Mouse (Mus musculus) heart, embryonic 13.5 days (tissue): ENCODE measurements around the gene Raly. TPM values are rescaled to one million over a fixed set of nuclear protein-coding genes. Genes with fewer than 3 reads are reported as not detected.

Experiments used
- ATAC-seq: fragments of 200-750 bp; cut with Nextera tagmentation; 2 replicates; pipeline ENCODE4 v1.8.0; 2017; ENCODE audit warnings: moderate TSS enrichment; ENCODE audit not compliant: insufficient number of reproducible peaks, low FRiP score, low TSS enrichment; ENCODE audit errors: extremely low read depth
- H3K27ac ChIP-seq: fragments of 300-500 bp; sonication (generic); replicated peaks from 2 replicates; pipeline ENCODE4 v1.5.1; 2015; ENCODE audit warnings: moderate library complexity, mild to moderate bottlenecking, inconsistent platforms
- H3K27me3 ChIP-seq: fragments of 300-500 bp; sonication (generic); replicated peaks from 2 replicates; pipeline ENCODE4 v1.6.1; 2015; ENCODE audit warnings: mild to moderate bottlenecking, inconsistent platforms
- H3K36me3 ChIP-seq: fragments of 300-500 bp; sonication (generic); 2 replicates; pipeline ENCODE4 v1.6.1; 2015; ENCODE audit warnings: mild to moderate bottlenecking, inconsistent platforms
- H3K4me1 ChIP-seq: fragments of 300-500 bp; sonication (generic); 2 replicates; pipeline ENCODE4 v1.6.1; 2015; ENCODE audit warnings: inconsistent platforms
- H3K4me2 ChIP-seq: fragments of 300-500 bp; sonication (generic); 2 replicates; pipeline ENCODE4 v1.6.1; 2015; ENCODE audit warnings: inconsistent platforms, mild to moderate bottlenecking, moderate library complexity
- H3K4me3 ChIP-seq: fragments of 300-500 bp; sonication (generic); 2 replicates; pipeline ENCODE4 v1.5.1; 2015; ENCODE audit warnings: moderate library complexity, mild to moderate bottlenecking, inconsistent platforms
- H3K9ac ChIP-seq: fragments of 300-500 bp; sonication (generic); 2 replicates; pipeline ENCODE4 v1.6.1; 2015; ENCODE audit warnings: inconsistent platforms, mild to moderate bottlenecking, moderate library complexity
- H3K9me3 ChIP-seq: fragments of 300-500 bp; sonication (generic); 2 replicates; pipeline ENCODE4 v1.6.1; 2016; ENCODE audit warnings: inconsistent platforms
- WGBS: fragments of 180-500 bp; shearing (Covaris S2); methylation state at CpG from one replicate; pipeline ENCODE4 v1.1.7; 2015; ENCODE audit warnings: mixed read lengths; 5-methylcytosine and 5-hydroxymethylcytosine counted together
- polyA plus RNA-seq: library from polyadenylated mRNA; unstranded; fragments of >200 nt; fragmentation: Nextera tagmentation; extraction: Ambion mirVana; gene quantifications from 2 replicates; pipeline ENCODE4 v1.2.1, GENCODE M21; 2015

Gene Raly
- polyA plus RNA-seq, 1 experiment from 2014 or later, result 32.4 TPM

- ATAC-seq, result no peak
- H3K4me2 ChIP-seq, result no peak overlapping the region
- H3K9ac ChIP-seq, result no peak overlapping the region
- H3K4me1 ChIP-seq, result peaks cover 69% of the 10 kb centered on the region
- no peaks in the 10 kb centered on the region for H3K27me3 ChIP-seq
- H3K36me3 ChIP-seq, result no peaks in the 10 kb centered on the region
- no peak overlapping the region for H3K27ac ChIP-seq
- 94% methylated on average over 2 of the region's 2 CpGs for WGBS
- no peaks in the 10 kb centered on the region for H3K9me3 ChIP-seq
- H3K4me3 ChIP-seq, result no peak overlapping the region
These were observed 22.5 kb downstream of the Raly start for GRCm38 (mm10) chr2:154813426-154813825.

GRCm38 (mm10) chr2:154817089-154817488 is 26.2 kb downstream of the Raly start:
- Histone ChIP-seq H3K27me3 (no peaks in the 10 kb centered on the region), H3K9ac (no peak overlapping the region), H3K4me3 (no peak overlapping the region), H3K4me1 (peaks cover 69% of the 10 kb centered on the region), H3K36me3 (no peaks in the 10 kb centered on the region), H3K27ac (no peak overlapping the region), H3K9me3 (no peaks in the 10 kb centered on the region), H3K4me2 (no peak overlapping the region)
- WGBS, result 63% methylated on average over 3 of the region's 3 CpGs
- ATAC-seq, result no peak

GRCm38 (mm10) chr2:154817788-154818187 is 26.9 kb downstream of the Raly start:
- Histone ChIP-seq H3K36me3 (peaks cover 4% of the 10 kb centered on the region; the same call in 1 of the 2 replicates), H3K4me2 (no peak overlapping the region), H3K27ac (no peak overlapping the region), H3K4me1 (peaks cover 64% of the 10 kb centered on the region), H3K27me3 (no peaks in the 10 kb centered on the region), H3K9ac (no peak overlapping the region), H3K4me3 (no peak overlapping the region), H3K9me3 (no peaks in the 10 kb centered on the region)
- no peak for ATAC-seq
- 10% methylated on average over 1 of the region's 1 CpGs for WGBS

GRCm38 (mm10) chr2:154818599-154818998 is 27.7 kb downstream of the Raly start:
- ATAC-seq, result no peak
- no peak overlapping the region for H3K9ac ChIP-seq
- peaks cover 4% of the 10 kb centered on the region; the same call in 1 of the 2 replicates for H3K36me3 ChIP-seq
- H3K9me3 ChIP-seq, result no peaks in the 10 kb centered on the region
- 60% methylated on average over 1 of the region's 1 CpGs for WGBS
- no peak overlapping the region for H3K4me2 ChIP-seq
- no peaks in the 10 kb centered on the region for H3K27me3 ChIP-seq
- H3K27ac ChIP-seq, result no peak overlapping the region
- no peak overlapping the region for H3K4me3 ChIP-seq
- peaks cover 64% of the 10 kb centered on the region for H3K4me1 ChIP-seq

- Histone ChIP-seq H3K4me3 (no peak overlapping the region), H3K36me3 (peaks cover 4% of the 10 kb centered on the region; the same call in 1 of the 2 replicates), H3K9me3 (no peaks in the 10 kb centered on the region), H3K27me3 (no peaks in the 10 kb centered on the region), H3K9ac (no peak overlapping the region), H3K4me2 (no peak overlapping the region), H3K4me1 (peaks cover 69% of the 10 kb centered on the region), H3K27ac (peak overlapping the region; percentile 36; the same call in 1 of the 2 replicates)
- ATAC-seq, result no peak
- 49% methylated on average over 1 of the region's 1 CpGs for WGBS
These were observed 29.4 kb downstream of the Raly start for GRCm38 (mm10) chr2:154820346-154820745.

GRCm38 (mm10) chr2:154826054-154826538 is 35.2 kb downstream of the Raly start:
- WGBS, result 76% methylated on average over 1 of the region's 1 CpGs
- Histone ChIP-seq H3K27ac (no peak overlapping the region), H3K27me3 (no peaks in the 10 kb centered on the region), H3K4me2 (no peak overlapping the region), H3K36me3 (peaks cover 16% of the 10 kb centered on the region), H3K9me3 (no peaks in the 10 kb centered on the region), H3K4me3 (no peak overlapping the region), H3K9ac (no peak overlapping the region), H3K4me1 (peaks cover 42% of the 10 kb centered on the region)
- no peak for ATAC-seq

GRCm38 (mm10) chr2:154827521-154827920 is 36.6 kb downstream of the Raly start:
- no peaks in the 10 kb centered on the region for H3K9me3 ChIP-seq
- ATAC-seq, result no peak
- H3K4me1 ChIP-seq, result peaks cover 44% of the 10 kb centered on the region
- no peak overlapping the region for H3K4me3 ChIP-seq
- no peak overlapping the region for H3K4me2 ChIP-seq
- H3K27me3 ChIP-seq, result no peaks in the 10 kb centered on the region
- H3K27ac ChIP-seq, result no peak overlapping the region
- H3K36me3 ChIP-seq, result peaks cover 12% of the 10 kb centered on the region
- WGBS, result 85% methylated on average over 4 of the region's 4 CpGs
- no peak overlapping the region for H3K9ac ChIP-seq

- no peak overlapping the region for H3K4me3 ChIP-seq
- H3K9me3 ChIP-seq, result peaks cover 6% of the 10 kb centered on the region; the same call in 1 of the 2 replicates
- no peak overlapping the region for H3K27ac ChIP-seq
- 48% methylated on average over 4 of the region's 4 CpGs for WGBS
- no peaks in the 10 kb centered on the region for H3K27me3 ChIP-seq
- no peak overlapping the region for H3K9ac ChIP-seq
- peaks cover 47% of the 10 kb centered on the region for H3K4me1 ChIP-seq
- H3K4me2 ChIP-seq, result no peak overlapping the region
- no peak for ATAC-seq
- peaks cover 9% of the 10 kb centered on the region for H3K36me3 ChIP-seq
These were observed 41.6 kb downstream of the Raly start for GRCm38 (mm10) chr2:154832471-154832870.

GRCm38 (mm10) chr2:154834149-154834865 is 43.4 kb downstream of the Raly start:
- H3K27me3 ChIP-seq, result no peaks in the 10 kb centered on the region
- 93% methylated on average over 6 of the region's 6 CpGs for WGBS
- H3K4me2 ChIP-seq, result no peak overlapping the region
- H3K9me3 ChIP-seq, result peaks cover 11% of the 10 kb centered on the region; the same call in 1 of the 2 replicates
- no peak overlapping the region for H3K27ac ChIP-seq
- peaks cover 44% of the 10 kb centered on the region for H3K4me1 ChIP-seq
- peaks cover 16% of the 10 kb centered on the region for H3K36me3 ChIP-seq
- H3K9ac ChIP-seq, result no peak overlapping the region
- ATAC-seq, result no peak
- no peak overlapping the region for H3K4me3 ChIP-seq

GRCm38 (mm10) chr2:154836537-154836936 is 45.6 kb downstream of the Raly start:
- Histone ChIP-seq H3K4me2 (no peak overlapping the region), H3K27me3 (no peaks in the 10 kb centered on the region), H3K9ac (no peak overlapping the region), H3K27ac (no peak overlapping the region), H3K36me3 (peaks cover 29% of the 10 kb centered on the region), H3K4me1 (peaks cover 23% of the 10 kb centered on the region), H3K9me3 (peaks cover 25% of the 10 kb centered on the region), H3K4me3 (no peak overlapping the region)
- WGBS, result 85% methylated on average over 2 of the region's 2 CpGs
- no peak for ATAC-seq

GRCm38 (mm10) chr2:154848086-154848485 is 57.2 kb downstream of the Raly start:
- ATAC-seq, result no peak
- Histone ChIP-seq H3K4me2 (no peak overlapping the region), H3K27me3 (no peaks in the 10 kb centered on the region), H3K4me3 (no peak overlapping the region), H3K9me3 (no peaks in the 10 kb centered on the region; the same call in 1 of the 2 replicates), H3K27ac (no peak overlapping the region), H3K36me3 (peaks cover 25% of the 10 kb centered on the region), H3K9ac (no peak overlapping the region), H3K4me1 (peaks cover 13% of the 10 kb centered on the region)

GRCm38 (mm10) chr2:154855383-154855782 is 64.5 kb downstream of the Raly start:
- no peak overlapping the region for H3K4me2 ChIP-seq
- no peaks in the 10 kb centered on the region for H3K27me3 ChIP-seq
- no peaks in the 10 kb centered on the region; the same call in 1 of the 2 replicates for H3K9me3 ChIP-seq
- ATAC-seq, result no peak
- H3K36me3 ChIP-seq, result peaks cover 42% of the 10 kb centered on the region
- peaks cover 31% of the 10 kb centered on the region for H3K4me1 ChIP-seq
- H3K9ac ChIP-seq, result no peak overlapping the region
- no peak overlapping the region for H3K4me3 ChIP-seq
- H3K27ac ChIP-seq, result no peak overlapping the region
- 91% methylated on average over 1 of the region's 1 CpGs for WGBS
